Mouse (Mus musculus): ENCODE measurements around the gene Slain1. TPM values are rescaled to one million over a fixed set of nuclear protein-coding genes. Genes with fewer than 3 reads are reported as not detected.

The Slain1 gene
- 0.11 and 0.22 TPM in 2 replicates for polyA plus RNA-seq (2015; fragmentation: Nextera tagmentation; extraction: Ambion mirVana)

GRCm38 (mm10) chr14:103649896-103650334 is at the start of gene Slain1:
Slain1 (plus strand) TSS chr14:103650228.

Small RNAs within 50 kb of the gene (microRNA-seq; reads per million reads assigned to microRNA genes)
- not detected for gene Gm22877

Other genes with a start within 250 kb of the Slain1 start
- 1.4 and 2.5 TPM in 2 replicates for gene Scel, start 136.9 kb upstream of the Slain1 start, polyA plus RNA-seq (2015; fragmentation: Nextera tagmentation; extraction: Ambion mirVana)
- 26.9 and 36.3 TPM in 2 replicates for gene Ednrb, start 194.2 kb downstream of the Slain1 start, polyA plus RNA-seq (2015; fragmentation: Nextera tagmentation; extraction: Ambion mirVana)